Mouse (Mus musculus) liver, adult 2 months (tissue): ENCODE data around the gene Plch2. TPM values are rescaled to one million over a fixed set of nuclear protein-coding genes. Genes with fewer than 3 reads are reported as not detected.

Experiments
- DNase-seq: peaks from one replicate; pipeline ENCODE4 v3.0.0-alpha.2; 2011; ENCODE audit warnings: low read depth, low spot score; ENCODE audit errors: extremely low read depth
- H3K27ac ChIP-seq: fragments of 200-500 bp; replicated peaks from 2 replicates; pipeline ENCODE4 v1.5.1; 2012; ENCODE audit warnings: low read depth, mild to moderate bottlenecking, control low read depth, inconsistent platforms, low read length; ENCODE audit not compliant: insufficient read depth
- H3K27me3 ChIP-seq: fragments of 200-500 bp; 2 replicates; pipeline ENCODE4 v1.6.1; 2012; ENCODE audit warnings: mild to moderate bottlenecking, moderate library complexity, low read length, inconsistent platforms; ENCODE audit not compliant: control insufficient read depth, insufficient read depth
- H3K36me3 ChIP-seq: fragments of 200-500 bp; 2 replicates; pipeline ENCODE4 v1.6.1; 2012; ENCODE audit warnings: low read length, inconsistent platforms; ENCODE audit not compliant: control insufficient read depth, insufficient read depth
- H3K4me1 ChIP-seq: fragments of 200-500 bp; 2 replicates; pipeline ENCODE4 v1.6.1; 2011; ENCODE audit warnings: low read length; ENCODE audit not compliant: control insufficient read depth, insufficient read depth
- H3K4me3 ChIP-seq: fragments of 200-500 bp; 2 replicates; pipeline ENCODE4 v1.5.1; 2011; ENCODE audit warnings: low read depth, mild to moderate bottlenecking, control low read depth, low read length, moderate library complexity; ENCODE audit not compliant: insufficient read depth
- H3K79me2 ChIP-seq: fragments of 200-500 bp; 2 replicates; pipeline ENCODE4 v1.6.1; 2012; ENCODE audit warnings: inconsistent platforms, mild to moderate bottlenecking, low read length, moderate library complexity; ENCODE audit not compliant: control insufficient read depth, insufficient read depth
- H3K9ac ChIP-seq: fragments of 200-500 bp; 2 replicates; pipeline ENCODE4 v1.6.1; 2012; ENCODE audit warnings: low read depth, mild to moderate bottlenecking, control low read depth, inconsistent platforms, low read length
- CTCF ChIP-seq: fragments of 200-500 bp; IDR thresholded peaks from 2 replicates; pipeline ENCODE4 v1.5.1; 2011; ENCODE audit warnings: low read depth, low read length, control low read depth
- POLR2A ChIP-seq: fragments of 200-500 bp; IDR thresholded peaks from 2 replicates; pipeline ENCODE4 v1.6.1; 2011; ENCODE audit warnings: low read length, control low read depth; ENCODE audit not compliant: insufficient read depth; ENCODE audit errors: extremely low read depth
- WGBS: fragments of 180-500 bp; shearing (Covaris S2); methylation state at CpG from one replicate; pipeline ENCODE4 v1.1.7; 2018; 5-methylcytosine and 5-hydroxymethylcytosine counted together
- polyA plus RNA-seq: library from polyadenylated mRNA; depleted of rRNA; stranded (reverse); fragments of >200 nt; gene quantifications from 2 replicates; pipeline ENCODE4 v1.2.3, GENCODE M21; 2012
- total RNA-seq: library from RNA; depleted of rRNA; stranded (reverse); fragments of >200 nt; gene quantifications from 2 replicates; pipeline ENCODE4 v1.2.3, GENCODE M21; 2014

Plch2 gene
- total and polyA plus RNA-seq, 2 experiments, result 0.01 TPM; not detected in 1

- H3K36me3 ChIP-seq, result no peaks in the 10 kb centered on the region
- H3K4me3 ChIP-seq, result no peak overlapping the region
- DNase-seq, result no peak
- 0 out of 2 replicates have a peak, but pooled peaks cover 4% of the 10 kb centered on the region for H3K79me2 ChIP-seq
- H3K4me1 ChIP-seq, result peaks cover 11% of the 10 kb centered on the region
- H3K27me3 ChIP-seq, result no peaks in the 10 kb centered on the region
- no peak overlapping the region for H3K27ac ChIP-seq
- WGBS, result 83% methylated on average over 3 of the region's 3 CpGs
- no peak for TF ChIP-seq CTCF
- no peak for TF ChIP-seq POLR2A
- no peak overlapping the region for H3K9ac ChIP-seq
Observed at GRCm38 (mm10) chr4:155063895-155064294, 7.3 kb upstream of the Plch2 start.

GRCm38 (mm10) chr4:155058325-155058724 is 1.7 kb upstream of the Plch2 start:
- Histone ChIP-seq H3K79me2 (no peaks in the 10 kb centered on the region), H3K27me3 (no peaks in the 10 kb centered on the region), H3K9ac (no peak overlapping the region), H3K4me3 (no peak overlapping the region), H3K4me1 (no peaks in the 10 kb centered on the region), H3K27ac (no peak overlapping the region), H3K36me3 (no peaks in the 10 kb centered on the region)
- TF ChIP-seq POLR2A (no peak), CTCF (no peak)
- DNase-seq, result no peak
- WGBS, result 52% methylated on average over 10 of the region's 10 CpGs

- DNase-seq, result no peak
- Histone ChIP-seq H3K36me3 (no peaks in the 10 kb centered on the region), H3K79me2 (no peaks in the 10 kb centered on the region), H3K9ac (no peak overlapping the region), H3K27ac (no peak overlapping the region), H3K4me1 (no peaks in the 10 kb centered on the region), H3K27me3 (no peaks in the 10 kb centered on the region), H3K4me3 (no peak overlapping the region)
- WGBS, result 80% methylated on average over 7 of the region's 7 CpGs
- TF ChIP-seq CTCF (no peak), POLR2A (no peak)
Observed at GRCm38 (mm10) chr4:155050116-155050515, 6.5 kb downstream of the Plch2 start.

GRCm38 (mm10) chr4:155046636-155047035 is 9.9 kb downstream of the Plch2 start:
- WGBS, result 83% methylated on average over 14 of the region's 14 CpGs
- TF ChIP-seq POLR2A (no peak), CTCF (no peak)
- no peak overlapping the region for H3K9ac ChIP-seq
- H3K27me3 ChIP-seq, result peaks cover 6% of the 10 kb centered on the region; the same call in 1 of the 2 replicates
- H3K79me2 ChIP-seq, result no peaks in the 10 kb centered on the region
- H3K27ac ChIP-seq, result no peak overlapping the region
- H3K4me3 ChIP-seq, result no peak overlapping the region
- H3K36me3 ChIP-seq, result no peaks in the 10 kb centered on the region
- no peaks in the 10 kb centered on the region for H3K4me1 ChIP-seq
- DNase-seq, result no peak

DNA sequence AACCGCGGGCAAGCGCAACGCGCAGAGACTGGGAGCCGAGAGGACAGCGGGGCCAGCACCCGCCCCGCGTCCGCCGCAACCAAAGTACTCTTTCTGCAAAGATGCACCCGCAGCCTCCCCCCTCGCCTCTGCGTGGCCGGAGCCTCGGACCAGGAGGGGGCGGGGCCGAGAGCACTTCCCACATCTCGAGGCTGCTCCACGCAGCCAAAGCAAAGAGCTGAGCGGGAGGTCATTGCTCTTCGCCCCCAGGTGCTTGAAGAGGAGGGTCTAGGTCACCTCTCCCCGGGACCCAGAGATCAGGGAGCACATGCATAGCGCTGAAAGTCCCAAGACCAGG is 13.3 kb downstream of the Plch2 start:
- H3K27me3 ChIP-seq, result peaks cover 6% of the 10 kb centered on the region; the same call in 1 of the 2 replicates
- no peaks in the 10 kb centered on the region for H3K4me1 ChIP-seq
- DNase-seq, result no peak
- H3K9ac ChIP-seq, result no peak overlapping the region
- H3K36me3 ChIP-seq, result no peaks in the 10 kb centered on the region
- H3K79me2 ChIP-seq, result no peaks in the 10 kb centered on the region
- no peak overlapping the region for H3K27ac ChIP-seq
- WGBS, result 2% methylated on average over 25 of the region's 25 CpGs
- no peak overlapping the region for H3K4me3 ChIP-seq
- TF ChIP-seq POLR2A (no peak), CTCF (no peak)

DNA sequence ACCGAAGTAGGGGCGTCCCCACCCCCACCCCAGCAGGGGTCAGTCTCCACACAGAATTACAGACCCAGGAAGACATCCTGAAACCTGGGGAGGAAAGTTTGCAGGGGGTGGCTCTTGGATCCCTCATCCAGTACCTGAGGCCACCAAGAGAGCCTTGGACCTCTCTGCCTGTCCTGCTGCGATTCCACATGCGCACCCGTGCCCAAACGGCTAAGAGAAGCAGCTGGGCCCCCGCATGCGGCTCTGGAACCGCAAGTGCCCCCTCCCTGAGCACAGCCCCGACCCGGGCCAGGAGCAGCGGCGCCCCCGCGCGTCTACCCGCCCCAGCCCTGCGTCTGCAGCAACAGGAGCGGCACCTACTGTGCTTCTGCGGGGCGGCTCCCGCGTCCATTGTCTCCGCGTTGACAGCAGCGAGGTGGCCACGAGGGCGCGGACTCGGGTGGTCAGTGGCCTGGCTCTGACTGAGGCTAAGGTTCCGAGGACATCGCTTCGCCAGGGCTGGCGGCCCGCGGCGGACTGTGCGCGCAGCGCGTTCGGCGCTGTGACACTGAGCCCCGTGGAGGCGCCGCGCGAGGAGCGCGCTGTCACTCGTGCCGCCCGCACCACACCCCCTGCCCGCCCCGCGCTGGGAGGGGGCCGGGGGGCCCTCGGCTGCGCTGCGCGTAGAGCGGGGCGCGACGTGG is 13.8 kb downstream of the Plch2 start:
- Histone ChIP-seq H3K27me3 (peaks cover 6% of the 10 kb centered on the region; the same call in 1 of the 2 replicates), H3K27ac (no peak overlapping the region), H3K36me3 (no peaks in the 10 kb centered on the region), H3K4me1 (no peaks in the 10 kb centered on the region), H3K4me3 (no peak overlapping the region), H3K9ac (no peak overlapping the region), H3K79me2 (no peaks in the 10 kb centered on the region)
- TF ChIP-seq CTCF (no peak), POLR2A (no peak)
- WGBS, result 5% methylated on average over 65 of the region's 65 CpGs
- no peak for DNase-seq
